Mouse (Mus musculus) testis, adult 2 months (tissue): ENCODE results near the gene Gnat1.

Experiments
- CTCF ChIP-seq: fragments of 200-500 bp; IDR thresholded peaks from 2 replicates; pipeline ENCODE4 v1.5.1; 2012; ENCODE audit warnings: low read depth, mild to moderate bottlenecking, inconsistent platforms, low read length, moderate library complexity; ENCODE audit not compliant: control insufficient read depth, insufficient read depth, insufficient replicate concordance
- POLR2A ChIP-seq: fragments of 200-500 bp; IDR thresholded peaks from 2 replicates; pipeline ENCODE4 v1.6.1; 2012; ENCODE audit warnings: low read depth, mild to moderate bottlenecking, inconsistent platforms, low read length, moderate library complexity; ENCODE audit not compliant: control insufficient read depth

GRCm38 (mm10) chr9:107626158-107626843 lies 53.2 kb downstream of the Gnat1 start:
- TF ChIP-seq CTCF (no peak), POLR2A (no peak)
